Mouse (Mus musculus) left cerebral cortex, postnatal 14 days (tissue): ENCODE data around the gene Vmn1r174. TPM values are rescaled to one million over a fixed set of nuclear protein-coding genes. Genes with fewer than 3 reads are reported as not detected.
"Not testable (repeated sequence)": the region's sequence is repeated elsewhere in the genome, so short reads cannot be mapped to it uniquely, and the experiment has no call there.

Experiments used
- DNase-seq, 2 experiments: peaks; one replicate each; pipeline ENCODE4 v3.0.0; 2021 to 2022; ENCODE audit warnings: low spot score in 2 of 2, mixed read lengths in 1 of 2
- intact Hi-C: fragments of 180-260 bp; cut with DNase I; formaldehyde crosslinking; loops from one replicate; pipeline ENCODE4 v1.15.1; 2025
- long read RNA-seq, 2 experiments: library from polyadenylated mRNA; stranded (forward); transcript quantifications; one replicate each; pipeline ENCODE4 v2.0.0; 2021
- total RNA-seq, 2 experiments: library from RNA; stranded (reverse); gene quantifications; 2 replicates each; pipeline ENCODE4 v1.2.3; 2021

The Vmn1r174 gene
- total RNA-seq, result not detected
- long read RNA-seq, experiment 1, result 0 reads
- long read RNA-seq, experiment 2, result 0 reads

- DNase-seq, intact Hi-C loops: not testable (repeated sequence)
Observed at GRCm38 (mm10) chr7:23751970-23752369, at the start of gene Vmn1r174. Gene Vmn1r174, plus strand, starts transcription at chr7:23752270.

- intact Hi-C loops, result no loop called here
- DNase-seq, result no peak
Observed at GRCm38 (mm10) chr7:23784526-23784925, 32.5 kb downstream of the Vmn1r174 start.

- intact Hi-C loops, DNase-seq: not testable (repeated sequence)
Observed at GRCm38 (mm10) chr7:23810543-23810942, 58.5 kb downstream of the Vmn1r174 start, which contains the start of gene Vmn1r175. Gene Vmn1r175, minus strand, starts transcription at chr7:23810643.

Other genes with a start within 250 kb of the Vmn1r174 start
- gene Vmn1r167, start 245.1 kb upstream of the Vmn1r174 start, total RNA-seq, result not detected
- not detected for gene Vmn1r168, start 212.5 kb upstream of the Vmn1r174 start, total RNA-seq
- gene Vmn1r169, start 176.7 kb upstream of the Vmn1r174 start, total RNA-seq, result not detected
- not detected for gene Vmn1r170, start 146.1 kb upstream of the Vmn1r174 start, total RNA-seq
- gene Vmn1r171, start 121.5 kb upstream of the Vmn1r174 start, total RNA-seq, result not detected
- not detected for gene Vmn1r172, start 94.0 kb upstream of the Vmn1r174 start, total RNA-seq
- gene Vmn1r173, start 51.6 kb upstream of the Vmn1r174 start, total RNA-seq, result not detected
- not detected for gene Vmn1r175, start 58.4 kb downstream of the Vmn1r174 start, total RNA-seq
- gene Vmn1r176, start 85.1 kb downstream of the Vmn1r174 start, total RNA-seq, result not detected
- gene Vmn1r177, start 114.2 kb downstream of the Vmn1r174 start, total RNA-seq, result not detected
- not detected for gene Vmn1r178, start 139.7 kb downstream of the Vmn1r174 start, total RNA-seq
- not detected for gene Vmn1r179, start 174.7 kb downstream of the Vmn1r174 start, total RNA-seq
- not detected for gene Vmn1r180, start 198.4 kb downstream of the Vmn1r174 start, total RNA-seq
- not detected for gene Vmn1r181, start 222.3 kb downstream of the Vmn1r174 start, total RNA-seq
- gene V1rd19, start 249.4 kb downstream of the Vmn1r174 start, total RNA-seq, result not detected